Mouse (Mus musculus) E14TG2a.4 (cell line): ENCODE results near the gene Arpc3.

Experiments
- CTCF ChIP-seq: conservative IDR thresholded peaks from 2 replicates; pipeline ENCODE4 v1.5.1; 2014; ENCODE audit warnings: low read length
- NANOG ChIP-seq: IDR thresholded peaks from 2 replicates; pipeline ENCODE4 v1.6.1; 2014; ENCODE audit warnings: borderline replicate concordance, low read length, mixed read lengths
- POU5F1 ChIP-seq: IDR thresholded peaks from 2 replicates; pipeline ENCODE4 v1.6.1; 2014; ENCODE audit warnings: low read length, borderline replicate concordance

DNA sequence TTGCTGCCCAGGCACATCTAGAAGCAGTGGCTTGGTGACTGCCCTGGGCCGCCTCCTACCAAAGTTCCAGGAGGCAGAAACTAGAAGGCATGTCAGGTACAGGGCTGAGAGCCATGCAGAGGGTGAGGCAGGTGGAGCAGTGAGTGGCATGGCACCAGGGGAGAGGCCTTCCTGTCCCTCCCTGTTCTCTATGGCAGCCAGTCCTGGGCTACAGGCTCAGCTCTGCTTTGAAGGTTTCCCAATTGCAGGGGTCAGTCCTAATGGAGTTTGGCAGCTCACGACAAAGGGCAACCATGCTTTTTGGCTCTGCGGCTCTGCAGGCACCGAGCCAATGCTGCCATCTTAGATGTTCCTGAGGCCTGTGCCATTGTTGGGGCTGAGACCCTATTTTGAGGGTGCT lies 62.8 kb downstream of the Arpc3 start:
- TF ChIP-seq CTCF (no peak), NANOG (no peak), POU5F1 (no peak)
